Mouse (Mus musculus) subcutaneous adipose tissue, adult 2 months (tissue): Measurements from ENCODE around the gene Mrpl27. TPM values are rescaled to one million over a fixed set of nuclear protein-coding genes. Genes with fewer than 3 reads are reported as not detected.

Source experiments
- polyA plus RNA-seq: library from polyadenylated mRNA; depleted of rRNA; stranded (reverse); fragments of >200 nt; gene quantifications from 2 replicates; pipeline ENCODE4 v1.2.3, GENCODE M21; 2012; ENCODE audit warnings: low replicate concordance; rRNA removed

Gene Mrpl27
- polyA plus RNA-seq: 59.6 and 96.9 TPM in 2 replicates

DNA sequence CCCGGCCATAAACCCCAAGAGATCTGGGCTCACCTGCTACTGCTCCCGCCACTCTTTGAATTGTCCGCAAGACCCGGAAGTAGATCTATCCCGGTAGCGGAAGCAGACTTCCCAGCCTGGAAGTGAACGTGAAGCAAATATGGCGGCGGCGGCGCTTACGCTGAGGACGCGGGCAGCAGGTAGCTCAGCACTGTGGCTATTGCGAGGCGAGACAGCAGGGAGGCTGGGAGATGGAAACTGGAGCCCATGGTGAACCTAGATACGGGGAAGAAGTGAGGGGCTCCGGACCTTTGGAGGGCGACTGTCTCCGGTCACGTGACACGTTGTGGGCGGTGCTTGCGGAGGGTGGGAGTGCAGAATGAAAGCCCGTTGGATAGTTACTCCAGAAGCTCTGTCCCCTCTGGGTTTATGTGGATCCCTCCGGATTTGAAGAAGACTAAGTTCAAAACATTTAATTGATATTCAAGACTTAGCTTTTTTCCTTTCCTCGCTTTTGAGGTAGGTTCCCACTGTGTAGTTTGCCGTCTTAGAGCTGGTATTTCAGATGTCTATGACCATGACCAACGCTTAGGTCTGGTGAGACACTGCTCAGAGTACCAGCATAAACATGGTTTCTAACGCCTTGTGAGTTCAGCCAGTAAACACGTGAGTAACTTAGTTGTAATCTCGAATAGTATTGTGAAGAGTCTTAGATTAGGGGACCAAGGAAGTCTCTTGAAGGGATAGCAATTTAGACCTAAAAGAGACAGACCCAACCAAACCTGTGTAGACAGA is at the start of gene Mrpl27, which contains the start of gene Eme1:
TSS of gene Mrpl27 (plus strand) at position 105 of the 774 bp plus-strand sequence.
TSS of gene Eme1 (minus strand) at position 302 of the 774 bp plus-strand sequence.

DNA sequence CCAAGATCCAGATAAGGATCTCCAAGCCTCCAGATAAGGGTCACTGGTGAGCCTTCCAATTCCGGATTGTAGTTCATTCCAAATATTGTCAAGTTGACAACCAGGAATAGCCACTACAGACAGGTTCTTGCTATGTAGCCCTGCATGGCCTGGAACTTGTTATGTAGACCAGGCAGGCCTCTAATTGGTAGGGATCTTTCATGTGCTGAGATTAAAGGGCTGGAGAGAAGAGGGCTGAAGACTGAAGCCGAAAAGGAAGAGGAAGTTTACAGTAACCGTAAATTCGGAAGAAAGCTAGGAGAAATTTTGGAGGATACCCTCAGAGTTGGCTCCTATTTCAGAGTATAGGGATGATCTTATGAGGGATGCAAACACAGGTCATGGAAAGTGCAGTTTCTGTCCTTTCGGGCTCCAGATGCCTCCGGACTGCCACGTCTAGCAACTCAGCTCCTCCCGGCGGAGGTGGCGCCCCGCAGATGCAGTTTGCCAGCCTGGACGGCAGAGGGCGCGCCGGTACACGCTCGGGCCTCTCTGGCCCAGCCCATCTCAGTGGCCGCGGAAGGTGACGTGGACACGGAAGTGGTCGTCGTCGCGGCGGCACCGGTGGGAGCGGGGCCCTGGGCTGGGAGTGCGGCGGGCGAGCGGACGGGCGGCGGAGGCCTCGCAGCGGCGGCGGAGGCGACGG is 24.2 kb upstream of the Mrpl27 start, which contains the start of gene Lrrc59:
TSS of gene Lrrc59 (plus strand) at position 569 of the 685 bp plus-strand sequence.

DNA sequence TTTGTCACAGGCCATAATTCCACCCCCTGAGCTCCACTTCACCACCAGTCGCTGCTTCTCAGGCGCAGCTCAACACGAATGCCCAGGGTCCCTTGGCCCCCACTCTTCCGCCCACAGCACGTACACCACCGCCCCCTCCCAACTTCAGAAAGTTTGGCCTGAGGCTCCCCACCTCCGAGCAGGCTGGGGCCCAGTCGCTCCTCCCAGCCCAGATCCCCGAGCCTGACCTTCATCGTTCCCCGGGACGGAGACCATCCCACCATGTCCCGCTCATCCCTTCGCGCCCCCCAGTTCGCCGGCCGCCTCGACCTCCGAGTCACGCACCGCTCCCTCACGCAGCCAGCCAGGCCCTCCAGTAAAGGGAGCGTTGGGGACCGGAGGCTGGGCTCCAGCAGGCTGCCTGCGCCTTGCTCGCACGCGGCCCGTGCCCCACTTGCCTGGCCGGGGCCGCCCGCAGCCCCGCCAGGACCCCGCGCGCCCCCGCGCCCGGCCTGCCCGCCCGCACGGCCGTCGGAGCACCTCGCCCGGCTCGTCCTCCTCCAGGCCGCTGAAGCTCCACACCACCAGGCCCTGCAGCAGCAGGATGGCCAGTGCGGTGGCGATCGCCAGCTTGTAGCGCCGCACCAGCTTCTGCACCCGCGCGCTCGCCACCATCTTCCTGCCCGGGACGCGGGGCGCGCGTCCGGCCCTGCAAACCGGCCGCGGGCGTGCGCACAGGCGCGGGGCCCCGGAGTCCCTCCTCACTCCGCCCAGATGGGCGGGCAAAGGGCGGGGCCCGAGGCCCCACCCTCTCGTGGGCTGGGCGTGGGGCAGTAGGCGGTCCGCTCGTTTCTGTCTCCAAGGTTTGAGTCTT is 23.4 kb downstream of the Mrpl27 start, which contains the start of gene Xylt2:
TSS of gene Xylt2 (minus strand) at position 762 of the 853 bp plus-strand sequence.

DNA sequence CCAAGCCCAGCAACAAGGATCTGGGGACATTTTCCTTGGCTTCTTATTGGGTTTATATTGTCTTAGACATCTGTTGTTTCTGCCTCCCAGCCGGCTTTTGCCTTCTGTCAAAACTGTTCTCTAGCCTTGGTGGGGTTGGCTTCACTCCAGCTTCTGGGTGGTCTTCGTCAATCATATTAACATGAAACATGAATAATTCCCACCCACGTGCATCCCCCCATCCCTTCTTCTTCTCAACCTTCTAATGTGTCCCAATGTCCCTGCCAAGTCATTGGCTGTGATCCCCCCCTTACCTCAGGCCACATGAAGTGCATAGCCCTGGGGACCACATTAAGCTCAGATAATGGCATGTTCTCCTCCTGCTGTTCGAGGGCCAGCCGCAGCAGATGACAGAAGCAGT is 50.9 kb downstream of the Mrpl27 start, which contains the start of gene Gm11541:
TSS of gene Gm11541 (minus strand) at position 28 of the 400 bp plus-strand sequence.

Other genes starting within 250 kb of the Mrpl27 start
- 10.7 and 166 TPM in 2 replicates for gene Cacna1g, start 179.6 kb upstream of the Mrpl27 start, polyA plus RNA-seq
- 0.05 and 0.50 TPM in 2 replicates for gene Spata20, start 167.6 kb upstream of the Mrpl27 start, polyA plus RNA-seq
- gene Epn3, start 153.8 kb upstream of the Mrpl27 start, polyA plus RNA-seq: 0.07 and 12.9 TPM in 2 replicates
- 0.10 and 1.0 TPM in 2 replicates for gene Mycbpap, start 132.0 kb upstream of the Mrpl27 start, polyA plus RNA-seq
- gene Rsad1, start 104.5 kb upstream of the Mrpl27 start, polyA plus RNA-seq: 12.5 and 13.0 TPM in 2 replicates
- gene Chad, start 88.7 kb upstream of the Mrpl27 start, polyA plus RNA-seq: 0.13 TPM in 1 of 2 replicates, not detected in the other
- gene Acsf2, start 51.9 kb upstream of the Mrpl27 start, polyA plus RNA-seq: 50.1 and 60.4 TPM in 2 replicates
- gene Lrrc59, start 24.0 kb upstream of the Mrpl27 start, polyA plus RNA-seq: 89.2 and 103 TPM in 2 replicates
- 0.33 and 3.2 TPM in 2 replicates for gene Eme1, start 197 bp downstream of the Mrpl27 start, polyA plus RNA-seq
- 31.0 and 46.6 TPM in 2 replicates for gene Xylt2, start 23.7 kb downstream of the Mrpl27 start, polyA plus RNA-seq
- gene Gm11541, start 50.7 kb downstream of the Mrpl27 start, polyA plus RNA-seq: 0.13 TPM in 1 of 2 replicates, not detected in the other
- gene Cdc34b, start 88.0 kb downstream of the Mrpl27 start, polyA plus RNA-seq: 0.26 TPM in 1 of 2 replicates, not detected in the other
- not detected in 2 replicates for gene Tmem92, start 128.9 kb downstream of the Mrpl27 start, polyA plus RNA-seq